Mouse (Mus musculus) forebrain, postnatal 0 days (tissue): ENCODE measurements at regions not wholly inside any gene's neighbourhood (a gene's known extent, or its start where the extent isn't known, plus 50 kb on each side); places are given as distances from the start of the nearest gene placed in this dataset.
A peak's percentile ranks its signal among the peaks of the same experiment; 100 is the strongest.

Experiments used
- ATAC-seq: fragments of 200-750 bp; cut with Nextera tagmentation; 2 replicates; pipeline ENCODE4 v1.8.0; 2017; ENCODE audit warnings: mild to moderate bottlenecking, moderate library complexity
- DNase-seq: peaks from one replicate; pipeline ENCODE4 v3.0.0-alpha.2; 2015
- H3K27ac ChIP-seq: fragments of 300-500 bp; sonication (generic); 2 replicates; pipeline ENCODE4 v1.5.1; 2014; ENCODE audit warnings: low read depth, mild to moderate bottlenecking, antibody characterized with exemption, low read length, moderate library complexity, mixed read lengths
- H3K27me3 ChIP-seq: fragments of 300-500 bp; sonication (generic); 2 replicates; pipeline ENCODE4 v1.6.1; 2014; ENCODE audit warnings: mild to moderate bottlenecking, low read length, mixed read lengths; ENCODE audit not compliant: insufficient read depth
- H3K36me3 ChIP-seq: fragments of 300-500 bp; sonication (generic); 2 replicates; pipeline ENCODE4 v1.6.1; 2014; ENCODE audit warnings: mild to moderate bottlenecking, moderate library complexity; ENCODE audit not compliant: insufficient read depth
- H3K4me1 ChIP-seq: fragments of 300-500 bp; sonication (generic); 2 replicates; pipeline ENCODE4 v1.6.1; 2014; ENCODE audit warnings: antibody characterized with exemption; ENCODE audit not compliant: insufficient read depth
- H3K4me2 ChIP-seq: fragments of 300-500 bp; sonication (generic); 2 replicates; pipeline ENCODE4 v1.6.1; 2014; ENCODE audit warnings: low read depth, mild to moderate bottlenecking, moderate library complexity
- H3K4me3 ChIP-seq: fragments of 300-500 bp; sonication (generic); 2 replicates; pipeline ENCODE4 v1.5.1; 2014; ENCODE audit warnings: low read depth, low read length, mixed read lengths
- H3K9ac ChIP-seq: fragments of 300-500 bp; sonication (generic); 2 replicates; pipeline ENCODE4 v1.6.1; 2014; ENCODE audit warnings: mild to moderate bottlenecking
- H3K9me3 ChIP-seq: fragments of 300-500 bp; sonication (generic); 2 replicates; pipeline ENCODE4 v1.6.1; 2016; ENCODE audit warnings: low read length
- CTCF ChIP-seq: sonication (generic); IDR thresholded peaks from 2 replicates; pipeline ENCODE4 v1.5.1; 2016; ENCODE audit warnings: antibody characterized with exemption, control low read depth, low read depth
- WGBS: fragments of 180-500 bp; shearing (Covaris S2); extraction: QIAGEN DNeasy Blood & Tissue Kit; methylation state at CpG from one replicate; pipeline ENCODE4 v1.1.7; 2014; 5-methylcytosine and 5-hydroxymethylcytosine counted together

GRCm38 (mm10) chr7:36023015-36023414 lies 220.2 kb upstream of the Zfp507 start:
- WGBS: 68% methylated on average over 10 of the region's 10 CpGs

GRCm38 (mm10) chr7:36022489-36022888 lies 219.7 kb upstream of the Zfp507 start:
- no peak overlapping the region for H3K4me2 ChIP-seq
- no peaks in the 10 kb centered on the region for H3K36me3 ChIP-seq
- no peaks in the 10 kb centered on the region for H3K9me3 ChIP-seq
- H3K4me3 ChIP-seq: no peak overlapping the region
- WGBS: 43% methylated on average over 6 of the region's 6 CpGs
- ATAC-seq (no peak), DNase-seq (no peak)
- H3K4me1 ChIP-seq: no peaks in the 10 kb centered on the region
- H3K9ac ChIP-seq: no peak overlapping the region
- TF ChIP-seq CTCF: no peak
- no peak overlapping the region for H3K27ac ChIP-seq
- H3K27me3 ChIP-seq: no peaks in the 10 kb centered on the region

More at GRCm38 (mm10) chr7:36023015-36023414, 220.2 kb upstream of the Zfp507 start:
- ATAC-seq (no peak), DNase-seq (no peak)
- Histone ChIP-seq H3K27ac (no peak overlapping the region), H3K27me3 (no peaks in the 10 kb centered on the region), H3K36me3 (no peaks in the 10 kb centered on the region), H3K9me3 (no peaks in the 10 kb centered on the region), H3K4me3 (no peak overlapping the region), H3K4me2 (no peak overlapping the region), H3K9ac (no peak overlapping the region), H3K4me1 (no peaks in the 10 kb centered on the region)
- TF ChIP-seq CTCF: no peak

GRCm38 (mm10) chr7:36016926-36017753 lies 214.3 kb upstream of the Zfp507 start:
- WGBS: 69% methylated on average over 19 of the region's 19 CpGs
- H3K9ac ChIP-seq: no peak overlapping the region
- DNase-seq (no peak), ATAC-seq (no peak)
- H3K4me1 ChIP-seq: no peaks in the 10 kb centered on the region
- no peak for TF ChIP-seq CTCF
- H3K4me3 ChIP-seq: no peak overlapping the region
- no peak overlapping the region for H3K27ac ChIP-seq
- no peaks in the 10 kb centered on the region for H3K27me3 ChIP-seq
- no peak overlapping the region for H3K4me2 ChIP-seq
- H3K9me3 ChIP-seq: no peaks in the 10 kb centered on the region
- H3K36me3 ChIP-seq: no peaks in the 10 kb centered on the region

- Histone ChIP-seq H3K9ac (no peak overlapping the region), H3K4me1 (no peaks in the 10 kb centered on the region), H3K9me3 (no peaks in the 10 kb centered on the region), H3K27ac (no peak overlapping the region), H3K4me3 (no peak overlapping the region), H3K27me3 (no peaks in the 10 kb centered on the region; the same call in 1 of the 2 replicates), H3K4me2 (no peak overlapping the region), H3K36me3 (no peaks in the 10 kb centered on the region)
- TF ChIP-seq CTCF: no peak
- ATAC-seq: no peak
- no peak for DNase-seq
- WGBS: 91% methylated on average over 5 of the region's 5 CpGs
These were observed 193.8 kb upstream of the Zfp507 start for GRCm38 (mm10) chr7:35996609-35997008.

DNA sequence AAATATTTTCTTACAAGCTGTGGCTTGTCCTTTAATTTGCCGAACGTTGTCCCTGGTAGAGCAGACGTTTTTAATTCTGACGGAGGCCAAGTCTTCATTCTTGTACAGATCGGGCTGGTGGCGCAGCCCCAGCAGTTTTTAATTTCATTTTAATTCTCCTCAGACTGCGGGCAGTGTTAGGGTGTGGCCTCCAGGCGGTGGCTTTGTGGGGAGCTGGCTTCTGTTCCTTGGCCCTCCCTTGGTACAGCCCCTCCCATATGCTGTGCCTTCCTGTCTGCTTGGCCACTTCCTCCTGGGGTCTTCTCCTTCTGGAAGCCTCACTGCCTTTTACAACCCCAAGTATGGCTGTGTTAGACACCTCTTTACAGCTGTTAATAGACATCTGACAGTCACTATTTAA lies 189.7 kb upstream of the Zfp507 start:
- no peak overlapping the region for H3K27ac ChIP-seq
- no peaks in the 10 kb centered on the region for H3K9me3 ChIP-seq
- H3K4me1 ChIP-seq: no peaks in the 10 kb centered on the region
- H3K4me2 ChIP-seq: no peak overlapping the region
- no peaks in the 10 kb centered on the region for H3K27me3 ChIP-seq
- 69% methylated on average over 8 of the region's 8 CpGs for WGBS
- peak; percentile 2 for DNase-seq
- H3K4me3 ChIP-seq: no peak overlapping the region
- no peaks in the 10 kb centered on the region for H3K36me3 ChIP-seq
- no peak for ATAC-seq
- H3K9ac ChIP-seq: no peak overlapping the region
- no peak for TF ChIP-seq CTCF

- H3K9ac ChIP-seq: no peak overlapping the region
- no peaks in the 10 kb centered on the region for H3K36me3 ChIP-seq
- no peaks in the 10 kb centered on the region for H3K27me3 ChIP-seq
- no peak overlapping the region for H3K4me2 ChIP-seq
- H3K4me1 ChIP-seq: no peaks in the 10 kb centered on the region
- no peak overlapping the region for H3K27ac ChIP-seq
- WGBS: 88% methylated on average over 5 of the region's 5 CpGs
- ATAC-seq (no peak), DNase-seq (no peak)
- no peak overlapping the region for H3K4me3 ChIP-seq
- no peak for TF ChIP-seq CTCF
- H3K9me3 ChIP-seq: no peaks in the 10 kb centered on the region
These were observed 188.3 kb upstream of the Zfp507 start for GRCm38 (mm10) chr7:35991141-35991540.

GRCm38 (mm10) chr7:35989456-35989855 lies 186.7 kb upstream of the Zfp507 start:
- WGBS: 64% methylated on average over 8 of the region's 8 CpGs
- Histone ChIP-seq H3K4me3 (no peak overlapping the region), H3K4me2 (no peak overlapping the region), H3K9ac (no peak overlapping the region), H3K27ac (no peak overlapping the region), H3K9me3 (no peaks in the 10 kb centered on the region), H3K4me1 (no peaks in the 10 kb centered on the region), H3K36me3 (no peaks in the 10 kb centered on the region), H3K27me3 (no peaks in the 10 kb centered on the region)
- no peak for TF ChIP-seq CTCF
- DNase-seq (peak; percentile 6), ATAC-seq (no peak)
